Mouse (Mus musculus) v-Abl transformed pro-B cells (cell line): ENCODE data around the gene BC024978.

Experiments used
- in situ Hi-C, 2 experiments: fragments of 400-800 bp; cut with MboI; formaldehyde crosslinking; loops; one replicate each; pipeline ENCODE4 v1.15.1; 2025; ENCODE audit not compliant: unreplicated experiment in 2 of 2

BC024978 gene

GRCm38 (mm10) chr7:27168371-27168770, 27.2 kb upstream of the BC024978 start:
- in situ Hi-C loops: loop anchor here in 1 of 2 experiments (25.0 kb wide), 1 partner anchor 1019 kb away; the partner anchor contains the start of gene Dyrk1b

DNA sequence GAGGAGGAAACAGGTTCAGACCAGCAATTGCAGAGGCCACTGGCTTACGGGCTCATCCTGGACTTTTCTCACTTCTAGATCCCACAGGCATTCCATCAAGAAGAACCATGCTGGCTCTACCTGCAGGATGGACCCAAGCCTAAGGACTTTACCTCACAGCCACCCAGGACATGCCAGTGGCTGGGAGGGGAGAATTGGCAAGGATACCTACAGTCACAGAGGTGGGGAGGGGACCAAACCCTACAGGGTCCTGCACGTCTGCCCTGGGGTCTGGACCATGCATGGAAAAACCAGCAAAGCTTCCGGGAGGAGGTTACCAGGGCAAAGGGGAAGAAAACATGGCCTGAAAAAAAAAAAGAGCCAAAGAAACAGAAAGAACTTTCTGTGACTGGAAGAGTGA, 24.6 kb upstream of the BC024978 start:
- in situ Hi-C loops: loop anchor here in 1 of 2 experiments (25.0 kb wide), 1 partner anchor 1016 kb away; the partner anchor contains the start of gene Dyrk1b

DNA sequence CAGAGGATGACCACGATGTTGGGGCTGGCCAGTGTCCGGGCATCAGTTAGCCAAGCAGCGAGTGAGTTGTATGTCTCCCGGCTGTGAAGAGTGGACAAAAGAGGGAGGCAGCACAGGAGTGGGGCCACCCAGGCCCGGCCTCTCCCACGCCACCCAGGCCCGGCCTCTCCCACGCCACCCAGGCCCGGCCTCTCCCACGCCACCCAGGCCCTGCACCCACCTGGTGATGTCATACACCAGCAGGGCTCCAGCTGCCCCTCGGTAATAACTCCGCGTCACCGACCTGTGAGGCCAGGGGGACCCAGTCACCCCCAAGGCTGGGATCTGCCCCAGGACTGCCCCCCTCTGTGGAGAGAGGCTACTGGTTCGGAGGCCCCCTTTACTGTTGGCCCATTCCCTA, 21.1 kb upstream of the BC024978 start:
- in situ Hi-C loops: loop anchor here in 1 of 2 experiments (25.0 kb wide), 1 partner anchor 1013 kb away; the partner anchor contains the start of gene Dyrk1b

DNA sequence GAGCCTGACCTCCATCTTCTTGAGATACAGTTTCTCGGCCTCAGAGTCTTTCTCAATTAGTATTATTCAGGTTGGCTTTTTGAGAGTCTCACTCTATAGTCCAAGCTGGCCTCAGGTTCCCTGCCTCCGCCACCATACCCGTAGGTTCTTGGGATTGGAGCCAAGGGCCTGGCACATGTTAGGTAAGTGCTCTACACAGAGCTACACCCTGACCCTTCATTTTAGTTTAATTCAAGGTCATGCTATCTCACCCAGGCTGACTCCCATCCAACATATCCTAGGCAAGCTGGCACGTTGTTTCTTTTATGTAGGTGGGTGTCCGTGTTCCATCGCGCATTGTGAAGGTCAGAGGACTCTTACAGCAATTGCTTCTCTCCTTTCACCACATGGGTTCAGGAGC, 20.7 kb upstream of the BC024978 start:
- in situ Hi-C loops: loop anchor here in 1 of 2 experiments (25.0 kb wide), 2 partner anchors 412 to 1012 kb away; partner anchors contain the start of genes Akt2 and Dyrk1b

- in situ Hi-C loops: loop anchor here in 1 of 2 experiments (25.0 kb wide), 1 partner anchor 409 kb away; the partner anchor contains the start of gene Akt2
Observed at GRCm38 (mm10) chr7:27177942-27178323, 17.6 kb upstream of the BC024978 start.

GRCm38 (mm10) chr7:27178324-27179216, 17.0 kb upstream of the BC024978 start, which contains the start of gene Rab4b:
Rab4b (minus strand) TSS chr7:27178896.
- in situ Hi-C loops: loop anchor here in 1 of 2 experiments (25.0 kb wide), 1 partner anchor 409 kb away; the partner anchor contains the start of gene Akt2

- in situ Hi-C loops: loop anchor here in 1 of 2 experiments (25.0 kb wide), 1 partner anchor 408 kb away; the partner anchor contains the start of gene Akt2
Observed at GRCm38 (mm10) chr7:27179217-27179918, 16.2 kb upstream of the BC024978 start.

- in situ Hi-C loops: loop anchor here in 1 of 2 experiments (25.0 kb wide), 1 partner anchor 407 kb away; the partner anchor contains the start of gene Akt2
Observed at GRCm38 (mm10) chr7:27180036-27180435, 15.5 kb upstream of the BC024978 start.

DNA sequence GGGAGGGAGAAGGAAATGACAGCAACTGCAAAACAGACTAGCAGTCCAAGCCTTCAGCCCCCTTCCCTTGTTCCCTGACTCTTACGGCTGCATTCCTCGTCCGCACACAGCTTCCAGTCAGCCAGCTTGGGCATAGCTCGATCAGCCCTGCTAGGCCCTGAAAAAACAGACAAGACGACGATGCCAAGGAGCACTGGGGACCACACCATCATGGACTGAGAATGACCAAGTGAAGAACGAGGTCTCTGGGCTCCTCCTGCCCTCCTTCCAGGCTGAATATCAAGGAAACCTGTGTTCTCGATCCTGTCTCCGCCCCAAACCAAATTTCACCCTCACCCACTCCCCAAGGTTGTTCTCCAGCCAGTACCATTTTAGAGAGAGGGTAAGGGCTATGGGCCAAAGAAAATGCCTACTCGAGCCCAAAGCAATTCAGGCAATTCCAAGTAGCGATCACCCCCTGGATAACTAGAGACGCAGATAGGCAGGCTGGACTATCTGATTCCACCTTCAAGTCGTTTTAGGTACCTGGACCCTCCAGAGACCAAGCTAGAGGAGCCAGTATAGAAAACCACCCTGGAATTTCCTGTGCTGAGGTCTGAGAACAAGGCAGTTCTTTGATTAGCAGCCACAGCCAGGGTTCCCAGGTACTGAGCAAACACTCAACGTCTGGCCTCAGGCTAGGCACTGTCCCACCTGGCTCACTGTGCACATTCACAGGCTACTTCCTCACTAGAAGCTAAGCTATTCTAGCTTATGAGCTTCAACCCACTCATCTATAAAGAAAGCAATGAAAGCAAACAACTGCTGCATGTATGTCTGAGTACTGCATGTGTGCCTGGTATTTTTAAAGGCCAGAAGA, 14.5 kb upstream of the BC024978 start, which contains the start of the genes Gm21983 and Mia:
Gm21983 (minus strand) TSS at position 250 of the 859 bp plus-strand sequence.
Mia (minus strand) TSS at position 321 of the 859 bp plus-strand sequence.
- in situ Hi-C loops: loop anchor here in 1 of 2 experiments (25.0 kb wide), 1 partner anchor 406 kb away; the partner anchor contains the start of gene Akt2

- in situ Hi-C loops: loop anchor here in 1 of 2 experiments (25.0 kb wide), 1 partner anchor 405 kb away; the partner anchor contains the start of gene Akt2
Observed at GRCm38 (mm10) chr7:27182498-27182897, 13.1 kb upstream of the BC024978 start.

- in situ Hi-C loops: loop anchor here (5.0 to 25.0 kb wide), 2 partner anchors 42 to 402 kb away; partner anchors contain the start of genes Akt2 (in 1 of the 2) and Itpkc (in 1 of the 2)
Observed at GRCm38 (mm10) chr7:27184964-27185363, 10.6 kb upstream of the BC024978 start.

DNA sequence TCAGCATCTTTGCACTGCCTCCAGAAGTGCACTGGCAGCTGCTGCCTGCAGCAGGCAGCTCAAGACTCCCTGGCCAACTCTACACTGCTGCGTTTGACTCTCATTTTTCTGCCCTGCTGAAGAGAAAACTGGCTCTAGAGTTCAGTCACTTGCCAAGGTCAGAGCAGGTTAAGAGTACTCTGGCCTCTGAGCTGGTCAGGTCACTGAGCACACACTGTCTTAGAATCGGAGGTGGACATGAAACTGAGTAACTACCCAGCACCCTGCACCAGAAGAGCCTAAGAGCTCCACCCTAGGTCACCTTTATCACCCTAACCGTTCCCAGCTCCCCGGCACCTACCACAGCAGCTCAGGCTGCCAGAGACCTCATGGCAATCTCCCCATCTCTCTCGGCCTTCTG, 9.6 kb upstream of the BC024978 start:
- in situ Hi-C loops: loop anchor here (5.0 to 25.0 kb wide), 2 partner anchors 41 to 401 kb away; partner anchors contain the start of genes Akt2 (in 1 of the 2) and Itpkc (in 1 of the 2)

- in situ Hi-C loops: loop anchor here (5.0 to 25.0 kb wide), 2 partner anchors 38 to 398 kb away; partner anchors contain the start of genes Akt2 (in 1 of the 2) and Itpkc (in 1 of the 2)
Observed at GRCm38 (mm10) chr7:27189271-27189931, 6.2 kb upstream of the BC024978 start.

DNA sequence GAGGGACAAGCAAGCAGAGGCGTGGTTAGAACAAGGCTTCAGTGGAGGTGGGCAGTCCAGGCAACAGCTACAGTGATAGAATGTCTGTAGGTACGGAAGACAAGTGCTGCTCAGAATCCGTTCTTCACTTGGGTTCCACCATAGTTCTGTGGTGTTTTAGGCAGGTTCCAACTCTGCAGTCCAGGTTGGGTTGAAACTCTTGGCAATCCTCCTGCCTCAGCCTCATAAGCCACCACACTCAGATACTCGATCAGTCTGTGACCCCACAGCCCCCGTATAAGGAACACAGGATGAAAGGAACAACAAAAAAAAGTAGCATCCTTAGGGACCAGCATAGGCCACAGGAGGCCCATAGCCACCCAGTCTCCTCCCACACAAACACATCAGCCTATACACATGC, 3.1 kb upstream of the BC024978 start:
- in situ Hi-C loops: loop anchor here in 1 of 2 experiments (25.0 kb wide), 1 partner anchor 395 kb away; the partner anchor contains the start of gene Akt2

DNA sequence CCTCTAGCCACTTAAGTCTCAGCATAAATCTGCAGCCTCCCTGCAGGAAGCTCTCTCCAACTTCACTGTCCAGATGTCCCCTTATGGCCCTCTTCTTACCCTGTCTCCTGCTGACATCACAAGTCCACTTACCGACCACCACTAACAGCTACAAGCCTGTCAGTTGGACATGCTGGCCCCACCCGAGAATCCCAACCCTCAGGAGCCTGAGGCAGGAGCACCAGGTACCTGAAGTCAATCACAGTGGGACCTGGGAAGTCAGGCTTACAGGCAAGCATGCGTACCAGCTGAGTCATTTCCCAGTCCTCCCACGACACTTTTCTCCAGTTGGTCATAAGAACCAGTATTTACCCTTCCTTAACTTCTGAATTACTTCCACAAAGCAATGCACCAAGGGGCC, 1.9 kb upstream of the BC024978 start:
- in situ Hi-C loops: loop anchor here in 1 of 2 experiments (25.0 kb wide), 1 partner anchor 394 kb away; the partner anchor contains the start of gene Akt2

GRCm38 (mm10) chr7:27197136-27197535, 1.6 kb downstream of the BC024978 start:
- in situ Hi-C loops: loop anchor here in 1 of 2 experiments (25.0 kb wide), 1 partner anchor 390 kb away; the partner anchor contains the start of gene Akt2

- in situ Hi-C loops: loop anchor here in 1 of 2 experiments (25.0 kb wide), 1 partner anchor 390 kb away; the partner anchor contains the start of gene Akt2
Observed at GRCm38 (mm10) chr7:27197634-27198033, 2.1 kb downstream of the BC024978 start.

DNA sequence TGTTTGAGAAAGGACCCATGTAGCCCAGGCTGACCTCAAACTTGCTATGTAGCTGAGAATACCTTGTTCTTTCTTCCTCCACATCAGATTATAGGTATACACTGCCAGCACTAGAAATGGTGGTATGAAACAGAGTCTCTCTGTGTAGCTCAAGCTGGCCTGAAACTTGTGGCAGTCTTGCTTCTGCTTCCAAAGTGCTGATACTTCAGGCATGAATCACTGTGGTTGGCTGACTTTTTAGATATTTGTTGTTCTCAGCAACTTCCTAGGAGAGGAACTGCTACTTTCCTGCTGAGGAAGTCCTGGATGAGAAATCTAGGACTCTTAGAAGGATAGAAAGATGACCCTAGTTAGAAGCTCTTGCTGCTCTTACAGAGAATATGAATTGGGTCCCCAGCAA, 2.8 kb downstream of the BC024978 start:
- in situ Hi-C loops: loop anchor here in 1 of 2 experiments (25.0 kb wide), 1 partner anchor 389 kb away; the partner anchor contains the start of gene Akt2
